Mouse (Mus musculus) adrenal gland, adult 2 months (tissue): ENCODE measurements around the gene Prss35. TPM values are rescaled to one million over a fixed set of nuclear protein-coding genes. Genes with fewer than 3 reads are reported as not detected.

Experiments used
- DNase-seq: peaks from one replicate; pipeline ENCODE4 v3.0.0; 2021
- polyA plus RNA-seq: library from polyadenylated mRNA; depleted of rRNA; stranded (reverse); fragments of >200 nt; gene quantifications from 2 replicates; pipeline ENCODE4 v1.2.3, GENCODE M21; 2012
- total RNA-seq, 2 experiments: library from RNA; stranded (reverse); gene quantifications; 2 replicates each; pipeline ENCODE4 v1.2.3; 2021

Prss35 gene
- total and polyA plus RNA-seq, 3 experiments, result 10.2 to 551 (median 118) TPM

DNA sequence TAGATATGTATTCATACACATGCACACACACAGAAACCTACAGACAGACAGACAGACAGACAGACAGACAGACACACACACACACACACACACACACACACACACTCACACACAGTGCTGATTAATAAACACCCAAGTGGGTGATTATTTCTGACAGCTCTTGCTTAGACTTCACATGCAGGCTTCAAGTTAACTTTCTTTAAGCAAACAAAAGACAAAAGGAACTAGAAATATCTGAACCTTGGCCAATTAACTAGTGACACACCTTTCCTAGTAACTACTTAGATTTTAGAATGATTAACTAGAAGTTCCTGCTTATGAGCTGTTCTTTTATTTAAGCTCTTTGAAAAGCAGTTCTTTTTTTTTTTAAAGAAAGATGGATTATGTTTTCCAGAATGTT, 9.1 kb upstream of the Prss35 start:
- no peak for DNase-seq

DNA sequence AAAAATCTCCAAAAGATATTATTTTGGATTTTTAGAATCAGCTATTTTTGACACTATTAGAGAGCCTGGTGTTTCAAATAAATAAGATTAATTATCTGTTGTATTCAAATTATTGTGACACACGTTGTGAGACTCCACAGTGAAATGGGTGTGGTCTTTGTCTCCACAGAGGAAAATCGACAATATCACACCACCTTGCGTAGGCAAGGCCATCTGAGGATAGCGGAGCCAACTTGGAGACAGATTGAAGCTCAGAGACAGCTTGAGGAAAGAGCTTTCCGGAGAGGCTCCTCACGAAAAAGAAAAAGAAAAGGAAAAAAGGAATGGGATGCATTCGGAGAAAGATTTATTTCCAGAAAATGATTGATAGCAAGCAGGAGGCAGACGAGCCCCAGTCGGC, 8.7 kb upstream of the Prss35 start:
- no peak for DNase-seq

DNA sequence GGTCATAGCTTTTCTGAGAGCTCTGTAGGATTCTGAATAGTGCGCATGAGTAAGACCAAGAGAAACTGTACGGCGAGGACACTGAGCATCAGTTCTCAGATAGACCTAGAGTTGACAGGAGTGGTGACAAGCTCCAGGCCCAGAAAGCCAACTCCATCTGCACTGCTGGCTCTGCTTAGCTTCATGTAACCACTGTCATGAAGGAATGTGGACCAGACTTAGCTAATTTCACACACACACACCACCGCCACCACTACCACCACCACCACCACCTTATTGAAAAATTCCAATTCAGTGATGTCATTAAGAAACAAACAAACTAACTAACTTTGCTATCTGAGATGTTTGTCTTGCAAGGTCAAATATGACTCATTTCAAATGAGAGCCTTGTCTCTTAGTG, 6.5 kb upstream of the Prss35 start:
- DNase-seq, result no peak

- DNase-seq, result peak; percentile 58
Measured at GRCm38 (mm10) chr9:86738067-86738466, 5.4 kb upstream of the Prss35 start.

DNA sequence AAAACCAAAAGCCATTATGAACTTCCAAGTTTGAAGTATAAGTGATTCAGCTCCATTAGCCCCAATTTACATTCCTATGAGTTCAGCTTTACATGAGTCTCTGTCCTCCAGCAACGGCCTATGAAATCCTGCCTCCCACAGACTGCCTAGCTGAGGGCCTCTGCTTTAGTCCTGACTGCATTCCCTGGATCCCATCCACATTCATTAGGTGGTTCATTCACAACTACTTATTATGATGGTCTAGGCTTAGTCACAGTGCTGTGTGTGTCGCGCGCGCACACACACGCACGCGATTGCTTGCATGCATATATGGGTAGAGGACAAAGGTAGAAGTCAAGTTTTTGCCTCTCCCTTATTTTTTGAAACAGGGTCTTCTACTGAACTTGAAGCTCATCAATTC, 4.6 kb upstream of the Prss35 start:
- DNase-seq, result no peak

DNA sequence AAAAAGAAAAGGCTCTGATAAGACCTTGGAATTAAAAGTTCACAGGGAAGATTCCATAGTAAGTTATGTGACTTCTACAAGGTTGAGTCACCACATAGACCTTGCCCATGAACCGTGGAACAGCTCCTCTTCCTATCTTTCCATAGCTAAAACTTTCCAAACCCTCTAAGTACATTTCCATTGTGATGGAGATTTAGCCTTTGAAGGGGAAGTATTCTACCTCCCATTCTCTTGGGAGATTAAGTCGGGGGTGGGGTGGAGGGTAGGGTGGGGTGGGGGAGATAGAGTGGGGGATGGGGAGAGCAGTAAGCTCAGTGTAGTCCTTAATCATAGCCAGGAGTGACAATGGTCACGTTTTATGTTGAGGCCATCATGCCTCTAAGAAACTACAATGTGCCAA, 3.5 kb upstream of the Prss35 start:
- DNase-seq, result no peak

GRCm38 (mm10) chr9:86744041-86744440, 592 bp downstream of the Prss35 start:
- DNase-seq, result peak; percentile 38

- peak; percentile 87 for DNase-seq
Measured at GRCm38 (mm10) chr9:86745926-86746581, 2.6 kb downstream of the Prss35 start.

- DNase-seq, result no peak
Measured at GRCm38 (mm10) chr9:86762477-86763376, 19.3 kb downstream of the Prss35 start.

GRCm38 (mm10) chr9:86764002-86764401, 20.6 kb downstream of the Prss35 start:
- no peak for DNase-seq

DNA sequence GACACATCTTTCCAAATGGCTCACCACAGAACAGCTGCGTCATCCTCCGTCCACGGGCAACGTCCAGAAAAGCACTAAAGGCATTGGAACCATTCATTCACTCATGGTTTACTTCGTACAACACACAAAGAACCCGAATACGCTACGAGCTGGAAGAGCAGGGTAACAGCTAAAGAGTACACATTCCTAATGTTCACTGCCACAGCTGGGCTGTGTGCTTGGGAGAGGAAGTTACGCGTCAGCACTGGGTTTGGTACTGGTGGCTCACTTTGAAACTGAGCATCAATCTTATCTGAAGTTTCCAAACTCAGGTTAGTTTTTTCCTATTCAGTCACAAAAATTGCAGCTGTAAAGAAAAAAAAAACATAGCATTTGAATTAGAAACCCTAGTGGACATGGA, 23.5 kb downstream of the Prss35 start:
- no peak for DNase-seq

GRCm38 (mm10) chr9:86772897-86773296, 29.4 kb downstream of the Prss35 start:
- DNase-seq, result no peak

- no peak for DNase-seq
Measured at GRCm38 (mm10) chr9:86773996-86774395, 30.5 kb downstream of the Prss35 start.

DNA sequence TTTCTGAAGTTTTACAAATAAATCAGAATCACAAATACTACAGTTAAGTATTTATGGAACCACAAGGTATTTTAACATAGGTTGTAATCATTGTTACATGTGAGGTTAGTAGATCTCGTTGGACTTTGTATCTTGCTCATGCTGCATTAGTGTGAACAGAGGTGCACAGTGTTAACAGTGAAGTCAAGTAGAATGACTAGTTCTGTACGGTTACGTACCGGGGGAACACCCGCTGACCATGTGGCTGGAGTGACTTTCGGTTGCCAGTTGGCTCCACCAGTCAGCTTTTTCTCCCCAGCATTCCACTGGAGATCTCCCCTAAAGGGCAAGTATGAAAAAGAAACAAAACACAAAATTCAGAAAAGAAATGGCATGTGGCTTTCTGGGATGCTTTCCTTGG, 31.9 kb downstream of the Prss35 start:
- no peak for DNase-seq

GRCm38 (mm10) chr9:86777309-86777708, 33.9 kb downstream of the Prss35 start:
- DNase-seq, result no peak

DNA sequence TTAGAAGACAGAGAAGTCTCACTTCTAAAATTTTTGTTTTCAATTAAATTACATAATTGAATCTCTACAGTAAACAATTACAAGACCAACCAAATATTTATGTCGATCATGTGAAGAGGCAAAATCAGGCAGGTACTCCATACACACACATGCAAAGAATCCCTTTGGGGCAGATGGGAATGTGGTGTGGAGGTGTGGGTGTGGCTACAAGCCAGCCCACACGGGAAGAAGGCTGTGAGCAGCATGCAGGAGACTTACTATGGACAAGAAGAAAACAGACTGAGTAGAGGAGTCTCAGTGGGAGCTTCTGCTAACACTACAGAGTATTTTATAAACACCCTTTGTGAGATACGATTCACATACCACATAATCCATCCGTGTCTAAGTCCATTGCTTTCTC, 34.8 kb downstream of the Prss35 start:
- DNase-seq, result no peak

- peak; percentile 39 for DNase-seq
Measured at GRCm38 (mm10) chr9:86781426-86781825, 38.0 kb downstream of the Prss35 start.

DNA sequence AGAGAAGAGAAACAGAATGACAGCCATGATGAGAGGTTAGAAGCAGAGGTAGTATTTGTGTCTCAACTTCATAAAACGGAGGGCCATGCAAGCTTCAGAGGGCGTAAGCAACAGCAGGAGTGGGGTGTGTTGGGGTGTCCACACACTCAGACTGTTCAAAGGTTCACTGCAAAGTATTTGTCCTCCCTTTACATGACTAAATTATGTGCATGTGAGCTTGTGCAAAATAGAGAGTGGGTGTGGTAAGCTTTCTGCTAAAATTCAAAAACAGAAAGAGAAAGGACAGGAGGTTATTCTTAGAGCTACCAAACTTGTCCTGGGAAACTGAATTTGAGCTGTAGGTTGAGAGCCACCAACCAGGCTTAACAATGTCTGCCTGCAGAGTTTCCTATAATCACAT, 39.4 kb downstream of the Prss35 start:
- no peak for DNase-seq

DNA sequence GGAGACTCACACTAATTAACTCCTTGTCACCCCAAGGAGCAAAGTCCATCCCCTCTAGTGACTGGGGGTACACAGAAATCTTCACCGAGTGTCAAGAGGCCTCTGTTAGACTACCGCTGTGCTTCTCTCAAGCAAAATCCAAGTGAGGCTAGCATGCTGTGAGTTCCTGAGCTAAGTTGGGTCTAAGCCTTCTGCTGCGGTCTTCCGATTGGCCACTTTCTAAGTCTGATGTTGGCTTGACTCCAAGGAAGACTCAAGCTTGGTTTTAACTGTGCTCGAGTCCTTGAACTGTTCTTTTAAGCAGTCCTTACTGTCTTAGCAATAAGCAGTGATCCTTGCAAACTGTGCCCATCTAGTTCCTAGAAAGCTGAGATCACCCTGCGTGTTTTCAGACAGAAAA, 45.7 kb downstream of the Prss35 start:
- peak; percentile 17 for DNase-seq

DNA sequence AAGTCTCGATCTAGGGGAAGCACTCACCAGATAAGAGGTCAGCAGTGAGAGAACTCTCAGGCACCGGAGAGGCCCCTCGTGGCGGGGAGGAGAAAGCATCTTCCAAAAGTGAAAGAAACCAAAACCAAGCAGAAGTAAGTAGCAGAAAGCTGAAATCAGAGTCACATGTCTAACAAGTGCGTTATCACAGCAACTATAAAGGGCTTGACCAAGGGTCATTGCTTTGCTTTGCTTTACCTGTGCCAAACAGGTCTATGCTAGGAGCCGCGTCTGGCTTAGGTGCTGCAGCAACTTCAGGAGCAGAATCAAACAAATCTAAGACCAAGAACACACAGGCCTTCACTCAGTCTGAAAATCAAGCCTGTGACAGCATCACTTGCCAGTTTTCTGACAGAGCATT, 48.5 kb downstream of the Prss35 start:
- DNase-seq, result no peak

DNA sequence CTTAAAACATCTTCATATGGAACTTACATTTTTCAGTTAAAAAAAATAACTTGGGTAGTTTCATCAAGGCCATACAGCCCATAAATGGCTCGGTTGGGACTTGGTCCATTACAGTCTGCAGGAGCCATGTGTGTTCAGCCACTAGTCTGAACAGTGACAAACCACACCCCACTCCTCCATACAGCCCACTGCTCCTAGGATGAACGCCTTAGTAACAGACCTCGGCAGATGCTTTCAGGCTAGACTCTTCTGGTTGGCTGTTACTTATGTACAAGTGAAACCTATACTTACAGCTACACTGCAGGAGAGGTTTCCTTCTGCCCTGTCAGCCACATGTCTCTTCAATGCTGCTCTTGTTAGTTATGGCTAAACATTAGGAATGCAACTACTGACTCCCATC, 51.8 kb downstream of the Prss35 start:
- DNase-seq, result no peak

DNA sequence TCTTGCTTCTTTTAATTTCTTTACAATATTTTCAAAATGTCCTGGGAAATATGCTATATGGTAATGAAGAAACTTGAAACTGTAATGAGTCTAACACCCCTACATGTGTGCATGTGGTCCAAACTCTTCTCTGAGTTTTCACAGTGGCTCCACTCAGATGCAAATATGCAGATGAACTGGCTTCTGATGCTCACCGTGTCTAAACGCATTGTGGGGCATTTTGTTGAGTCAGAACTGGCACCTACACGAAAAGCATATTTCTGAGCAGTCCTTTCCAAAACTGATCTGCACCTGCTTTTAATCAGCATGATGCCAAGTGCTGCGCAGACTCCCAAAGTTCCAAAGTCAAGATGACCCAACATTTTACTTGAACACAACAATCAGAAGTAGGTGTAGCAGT, 54.1 kb downstream of the Prss35 start:
- no peak for DNase-seq

DNA sequence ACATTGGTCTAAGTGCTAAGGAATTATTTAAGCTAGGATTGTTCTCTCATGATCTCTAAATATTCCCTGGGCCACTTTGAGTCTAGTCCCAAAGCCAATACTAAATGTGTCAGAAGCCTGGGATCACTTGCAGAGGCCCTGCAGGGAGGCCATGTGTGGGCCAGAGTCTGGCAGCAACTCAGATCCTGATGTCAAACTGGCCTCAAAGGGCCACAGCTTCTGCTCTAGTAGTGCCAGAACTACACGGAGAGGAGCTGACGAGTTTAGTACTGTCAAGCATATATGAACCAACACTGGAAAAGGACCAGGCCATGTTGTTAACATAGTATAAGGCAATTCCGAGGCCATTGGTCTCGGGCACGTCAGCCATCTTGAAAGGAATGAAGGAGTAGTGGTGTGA, 54.7 kb downstream of the Prss35 start:
- no peak for DNase-seq

- no peak for DNase-seq
Measured at GRCm38 (mm10) chr9:86798686-86799085, 55.2 kb downstream of the Prss35 start.
